Mouse (Mus musculus) spleen, postnatal 36 days (tissue): ENCODE measurements around the gene Gm29554.
"Not testable (repeated sequence)": the region's sequence is repeated elsewhere in the genome, so short reads cannot be mapped to it uniquely, and the experiment has no call there.

Experiments
- DNase-seq, 2 experiments: peaks; one replicate each; pipeline ENCODE4 v3.0.0; 2022; ENCODE audit warnings: low spot score in 2 of 2, mixed read lengths in 1 of 2

Gene Gm29554

GRCm38 (mm10) chrY:12273632-12274031 is at the start of gene Gm29554:
Gm29554 (plus strand) TSS chrY:12273932.
- DNase-seq: not testable (repeated sequence)
